Mouse (Mus musculus) layer of hippocampus, postnatal 10 days (tissue): ENCODE results near the gene Kif2a. TPM values are rescaled to one million over a fixed set of nuclear protein-coding genes. Genes with fewer than 3 reads are reported as not detected.
"Not testable (repeated sequence)": the region's sequence is repeated elsewhere in the genome, so short reads cannot be mapped to it uniquely, and the experiment has no call there.

Experiments
- DNase-seq, 2 experiments: peaks; one replicate each; pipeline ENCODE4 v3.0.0; 2021; ENCODE audit warnings: low spot score in 2 of 2
- total RNA-seq, 2 experiments: library from RNA; stranded (reverse); gene quantifications; 2 replicates each; pipeline ENCODE4 v1.2.3; 2021

The Kif2a gene
- total RNA-seq, 2 experiments from 2014 or later, result 166 to 197 TPM

DNA sequence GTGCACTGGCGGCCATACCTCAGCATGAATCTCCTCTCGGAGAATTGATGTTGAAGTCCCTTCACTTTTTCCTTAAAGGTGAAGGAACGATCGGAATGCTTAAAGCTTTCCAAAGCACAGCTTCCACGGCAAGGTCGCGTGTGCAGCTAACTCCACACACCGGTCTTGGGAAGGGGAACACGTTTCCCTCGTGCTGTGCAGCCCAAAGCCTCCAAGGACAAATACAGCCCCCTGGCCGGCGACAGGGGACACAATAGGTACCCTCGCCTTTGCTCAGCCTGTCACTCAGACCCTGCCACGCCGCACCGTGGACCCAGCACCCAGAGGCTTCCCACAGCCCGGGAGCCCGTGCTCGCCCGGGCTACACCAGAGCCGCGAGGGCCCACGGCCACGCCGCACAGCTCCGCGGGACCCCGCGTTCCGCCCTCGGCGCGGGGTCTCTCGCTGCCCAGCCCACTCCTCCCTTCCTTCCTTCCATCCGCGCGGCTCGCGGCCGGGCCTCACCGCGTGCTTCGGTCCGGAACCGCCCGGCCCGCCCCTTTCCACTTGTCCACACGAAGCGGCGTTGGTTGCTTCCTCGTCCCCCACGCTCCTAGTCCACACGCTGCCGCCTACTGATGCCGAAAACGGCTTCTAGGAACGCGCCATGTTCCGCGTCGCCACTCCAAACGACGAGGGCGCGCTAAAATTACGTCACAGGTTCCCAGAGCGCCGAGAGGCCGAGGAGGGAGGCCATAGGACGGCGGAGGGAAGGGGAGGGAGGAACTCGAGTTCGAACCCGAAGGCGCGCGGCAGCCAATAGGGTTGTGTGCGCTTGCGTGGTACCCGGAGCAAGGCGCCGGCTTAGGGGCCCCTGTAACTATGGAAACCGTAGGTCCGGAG lies 85.4 kb downstream of the Kif2a start, which contains the start of gene Ipo11:
Gene Ipo11, minus strand, starts transcription at position 703 of the 882 bp plus-strand sequence.
- peak; percentile 92 for DNase-seq

GRCm38 (mm10) chr13:106935871-106936255 lies 86.1 kb downstream of the Kif2a start:
- DNase-seq, result no peak

GRCm38 (mm10) chr13:106929201-106929600 lies 92.7 kb downstream of the Kif2a start:
- no peak for DNase-seq

DNA sequence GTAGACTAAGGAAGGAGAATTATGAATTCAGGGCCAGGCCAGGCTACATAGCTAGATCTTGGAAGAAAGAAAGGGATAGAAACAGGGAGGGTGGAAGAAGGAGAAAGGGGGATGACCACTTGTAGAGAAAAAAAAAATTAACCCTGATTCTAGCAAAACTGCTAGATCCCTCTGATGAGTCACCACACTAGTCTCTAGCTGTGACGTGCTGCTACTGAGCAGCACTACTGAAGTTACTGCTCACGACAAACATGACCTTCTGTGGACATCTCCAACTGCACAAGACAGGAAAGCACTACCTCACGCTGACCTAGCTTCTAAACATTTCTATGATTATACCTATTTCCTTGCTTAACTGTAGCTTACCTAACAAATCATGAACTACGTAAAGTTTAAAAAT lies 93.6 kb downstream of the Kif2a start:
- no peak for DNase-seq

GRCm38 (mm10) chr13:106925921-106926320 lies 96.0 kb downstream of the Kif2a start:
- DNase-seq, result not testable (repeated sequence)

- DNase-seq, result no peak
Observed at GRCm38 (mm10) chr13:106918322-106919050, 103.4 kb downstream of the Kif2a start.

DNA sequence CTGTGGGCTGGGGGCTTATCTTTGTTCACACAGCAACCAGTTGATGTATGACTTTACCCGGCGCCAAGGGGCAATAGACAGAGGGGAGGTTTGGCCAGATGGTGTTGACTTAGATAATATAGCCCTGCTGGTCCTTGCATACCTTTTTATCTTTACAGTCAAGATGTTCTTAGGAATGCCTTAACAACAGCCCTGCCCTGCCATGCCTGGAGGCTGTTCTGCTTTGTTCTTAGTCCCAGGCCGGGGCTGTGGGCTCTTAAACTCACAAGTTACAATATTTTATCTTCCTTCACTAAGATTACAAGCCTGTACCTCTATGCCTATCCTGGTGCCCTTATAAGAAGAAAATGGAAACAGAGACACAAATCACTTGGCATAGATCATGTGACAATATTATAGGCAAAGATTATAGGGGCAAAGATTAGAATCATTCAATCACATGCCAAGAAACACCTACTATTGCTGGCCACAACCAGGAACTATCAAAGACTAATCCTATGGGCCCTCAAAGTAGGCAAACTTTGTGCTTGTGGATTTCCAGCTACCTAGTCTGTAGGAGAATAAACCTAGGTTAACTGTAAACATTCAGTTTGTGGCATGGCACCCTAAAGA lies 108.7 kb downstream of the Kif2a start:
- no peak for DNase-seq

- no peak for DNase-seq
Observed at GRCm38 (mm10) chr13:106910096-106910495, 111.8 kb downstream of the Kif2a start.

Other genes starting within 250 kb of the Kif2a start
- 10 to 100 TPM; 67.8 to 70.3 TPM for gene Ipo11, start 85.2 kb downstream of the Kif2a start, total RNA-seq
- gene Dimt1, start 75.0 kb downstream of the Kif2a start, total RNA-seq, result 10 to 100 TPM; 17.4 to 23.2 TPM